Mouse (Mus musculus) cerebellum, postnatal 36 days (tissue): ENCODE measurements around the gene Cd83.

Experiments
- DNase-seq, 2 experiments: peaks; one replicate each; pipeline ENCODE4 v3.0.0; 2021 to 2022; ENCODE audit warnings: mixed read lengths in 2 of 2

The Cd83 gene

DNA sequence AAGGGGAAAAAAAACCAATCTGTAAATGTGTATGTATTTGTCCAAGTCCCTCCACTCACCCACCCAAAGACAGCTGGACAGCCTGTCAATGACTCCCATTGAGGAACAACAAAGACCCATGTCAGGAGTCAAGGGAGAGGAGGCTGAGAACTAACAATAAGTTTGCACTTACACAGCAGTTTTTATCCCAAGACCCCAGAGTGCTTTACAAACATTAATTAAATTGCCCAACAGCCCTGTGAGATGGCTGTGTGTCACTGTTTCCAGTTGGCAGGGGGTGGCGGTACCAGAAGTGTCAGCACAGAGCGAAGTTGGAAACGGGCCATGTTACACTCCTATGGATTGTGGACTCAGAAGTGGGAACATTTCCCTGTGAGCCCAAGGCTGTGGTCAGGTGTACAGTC is 22.7 kb downstream of the Cd83 start:
- no peak for DNase-seq

DNA sequence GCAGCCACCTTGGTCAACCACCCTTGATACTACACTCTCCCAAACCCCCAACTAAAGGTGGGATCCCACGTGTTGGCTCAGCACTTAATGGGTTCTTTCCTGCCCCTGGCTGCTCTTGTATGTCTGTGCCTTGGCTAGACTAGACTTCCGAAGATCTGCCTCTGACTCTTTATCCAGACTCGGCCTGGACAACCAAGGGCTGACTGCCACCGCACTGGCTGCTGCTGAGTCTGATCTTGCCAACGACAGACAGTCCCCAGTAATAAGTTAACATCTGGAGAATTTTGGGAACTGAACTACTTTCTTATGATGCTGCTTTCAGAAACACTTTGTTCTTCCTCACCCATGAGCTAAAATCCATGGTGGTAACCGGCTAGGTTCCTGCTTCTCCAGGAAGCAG is 26.0 kb downstream of the Cd83 start:
- no peak for DNase-seq

DNA sequence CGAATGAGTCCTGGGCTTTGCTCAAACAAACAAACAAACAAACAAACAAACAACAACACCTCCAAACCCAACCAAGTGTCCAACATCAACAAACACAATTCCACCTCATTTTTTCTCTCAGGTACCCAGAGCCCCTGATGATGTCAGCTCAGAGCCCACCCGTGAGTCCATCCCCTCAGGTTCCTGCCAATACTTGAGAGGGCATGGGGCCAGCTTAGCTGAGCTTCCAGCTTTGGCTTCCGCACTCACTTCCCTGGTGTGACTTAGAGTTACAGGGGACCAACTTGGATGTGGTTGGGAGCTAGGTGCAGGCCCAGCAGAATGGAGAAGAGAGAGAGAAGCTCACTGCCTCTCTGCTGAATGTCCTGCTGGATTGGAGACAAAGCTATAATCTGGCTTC is 27.3 kb downstream of the Cd83 start:
- DNase-seq, result no peak

DNA sequence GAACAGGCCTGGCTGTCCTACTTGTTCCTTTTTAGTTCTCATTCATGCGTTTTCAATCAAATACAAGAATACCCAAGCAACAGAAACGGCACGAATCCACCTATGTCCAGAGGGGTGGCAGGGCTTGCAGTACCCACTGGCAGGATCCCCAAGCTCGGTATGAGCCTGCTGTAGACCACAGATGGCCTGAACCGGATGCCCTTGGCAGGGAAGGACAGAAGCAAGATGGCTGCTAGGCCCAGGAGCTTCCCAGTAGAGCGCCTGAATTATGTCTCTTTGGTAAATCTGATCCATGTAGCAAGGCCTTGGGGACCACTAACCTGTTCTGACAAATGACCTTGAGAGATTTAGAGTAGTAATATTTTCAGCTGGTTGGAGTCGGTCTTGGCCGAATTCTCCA is 28.9 kb downstream of the Cd83 start:
- peak; percentile 54 to 62 for DNase-seq

DNA sequence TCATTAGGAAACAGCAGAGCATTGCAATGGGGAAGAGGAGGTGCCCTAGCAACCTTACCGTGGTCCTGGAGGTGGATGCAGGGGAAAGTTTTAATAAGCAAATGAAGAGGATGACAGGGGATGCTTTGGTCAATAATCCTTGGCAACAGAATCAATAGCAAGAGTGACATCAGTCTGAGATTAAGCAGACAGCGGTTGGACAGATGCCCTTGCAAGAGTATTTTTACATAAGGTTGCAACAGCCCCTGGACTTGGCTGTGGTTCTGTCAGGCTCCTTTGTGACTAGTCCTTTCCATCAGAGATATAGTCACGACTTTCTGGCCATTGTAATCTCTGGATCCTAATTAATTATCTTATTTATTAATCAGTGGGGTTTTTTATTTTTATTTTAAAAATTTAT is 32.9 kb downstream of the Cd83 start:
- no peak for DNase-seq

DNA sequence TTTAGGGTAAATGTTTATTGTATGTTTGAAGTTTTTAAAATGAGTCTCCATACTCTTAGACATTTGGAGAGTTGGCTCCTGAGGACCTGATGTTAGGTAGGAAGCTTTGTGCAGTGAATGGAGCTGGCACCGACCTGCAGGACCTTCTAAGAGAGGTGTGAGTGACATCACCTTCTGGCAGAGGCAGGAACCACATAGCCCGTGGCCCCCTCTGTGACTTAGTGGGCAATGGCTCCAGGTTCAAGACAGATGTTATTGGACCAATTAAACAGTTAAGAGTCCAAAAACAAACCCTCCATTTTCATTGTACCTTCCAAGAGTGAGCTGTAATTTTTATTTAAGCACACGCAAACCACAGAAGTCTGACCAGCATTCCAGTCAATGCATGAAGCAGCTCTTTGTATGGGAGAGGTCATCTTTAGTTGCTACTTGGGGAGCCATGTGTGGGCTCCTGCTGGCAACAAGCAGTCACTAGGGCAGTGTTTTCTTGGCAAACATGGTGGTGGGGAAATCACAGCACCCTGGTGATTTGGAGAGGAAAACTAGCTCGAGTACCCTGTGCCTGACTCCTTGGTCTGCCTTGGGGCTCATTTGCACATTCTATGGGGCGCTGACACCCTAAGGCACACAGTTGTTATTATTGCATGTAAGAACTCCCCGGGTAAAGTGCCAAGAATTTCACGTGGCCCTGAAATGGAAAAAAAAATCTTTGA is 33.9 kb downstream of the Cd83 start:
- DNase-seq, result no peak

DNA sequence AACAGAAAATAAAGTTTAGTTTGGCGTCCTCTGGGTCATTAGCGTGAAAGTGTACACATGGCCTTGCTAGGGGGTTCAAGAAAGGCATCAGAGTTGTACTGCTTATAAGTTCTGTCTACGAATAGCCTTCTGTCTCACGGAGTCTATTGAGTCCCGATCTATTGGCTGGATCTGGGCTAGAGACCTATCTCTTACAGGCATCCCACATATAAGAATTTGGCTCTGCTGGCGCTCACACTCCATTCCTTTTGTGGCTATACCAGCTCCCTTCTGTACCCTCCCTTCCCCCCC is 34.4 kb downstream of the Cd83 start:
- DNase-seq, result no peak

DNA sequence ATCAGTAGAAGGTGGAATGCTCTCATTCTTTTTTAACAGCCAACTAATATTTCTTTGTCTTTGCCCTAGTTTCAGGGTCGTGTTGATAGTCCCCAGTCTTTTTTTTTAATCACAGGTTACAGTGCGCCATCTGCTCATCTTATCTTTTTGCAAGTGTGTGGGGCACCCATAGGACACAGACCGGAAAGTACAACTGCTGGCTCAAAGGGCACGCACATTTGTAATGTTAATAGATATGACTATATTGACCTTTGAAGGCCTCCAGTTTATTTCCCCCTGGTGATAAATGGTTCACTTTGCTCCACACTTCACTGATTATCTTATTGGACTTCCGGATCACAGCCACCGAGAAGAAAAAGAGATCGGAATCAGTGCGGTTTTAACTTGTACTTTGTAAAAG is 35.5 kb downstream of the Cd83 start:
- DNase-seq, result no peak

- DNase-seq, result no peak
Measured at GRCm38 (mm10) chr13:43822306-43822705, 37.7 kb downstream of the Cd83 start.

DNA sequence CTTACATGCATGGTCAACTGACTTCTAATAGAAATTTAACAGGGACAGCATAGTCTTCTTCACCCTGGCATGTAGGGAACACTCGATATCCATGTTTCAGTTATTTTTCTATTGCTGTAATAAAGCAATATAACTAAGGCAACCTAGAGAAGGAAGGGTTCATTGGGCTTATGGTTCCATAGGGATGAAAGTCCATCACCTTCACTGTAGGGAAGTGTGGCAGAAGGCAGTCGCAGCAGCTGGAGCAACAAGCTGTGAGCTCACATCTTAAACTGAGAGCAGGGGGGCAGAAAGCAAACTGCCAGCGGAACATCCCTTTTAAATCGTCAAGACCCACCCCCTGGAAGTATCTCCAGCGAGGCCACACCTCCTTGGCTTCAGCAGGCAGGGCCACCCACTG is 44.1 kb downstream of the Cd83 start:
- DNase-seq, result no peak

- no peak for DNase-seq
Measured at GRCm38 (mm10) chr13:43830892-43831673, 46.5 kb downstream of the Cd83 start.

DNA sequence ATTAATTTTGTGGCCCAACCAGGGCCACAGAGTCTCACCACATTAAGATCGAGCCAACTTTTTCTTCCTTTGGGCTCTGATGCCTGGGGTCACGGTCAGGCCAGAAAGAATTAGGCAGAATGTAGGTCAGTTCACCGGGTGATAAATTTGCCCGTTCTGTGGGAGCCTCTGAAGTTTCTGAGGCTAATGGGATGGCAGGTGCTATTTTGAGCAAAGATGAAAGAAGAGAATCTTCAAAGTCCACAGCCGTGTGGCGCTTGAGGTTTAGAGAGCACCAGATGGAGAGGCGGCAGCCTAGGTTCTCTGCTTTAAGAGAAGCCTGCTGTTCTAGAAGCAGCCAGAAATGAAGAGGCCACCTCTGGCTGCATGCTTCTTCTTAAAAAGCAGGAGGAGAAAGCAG is 48.2 kb downstream of the Cd83 start:
- DNase-seq, result no peak

DNA sequence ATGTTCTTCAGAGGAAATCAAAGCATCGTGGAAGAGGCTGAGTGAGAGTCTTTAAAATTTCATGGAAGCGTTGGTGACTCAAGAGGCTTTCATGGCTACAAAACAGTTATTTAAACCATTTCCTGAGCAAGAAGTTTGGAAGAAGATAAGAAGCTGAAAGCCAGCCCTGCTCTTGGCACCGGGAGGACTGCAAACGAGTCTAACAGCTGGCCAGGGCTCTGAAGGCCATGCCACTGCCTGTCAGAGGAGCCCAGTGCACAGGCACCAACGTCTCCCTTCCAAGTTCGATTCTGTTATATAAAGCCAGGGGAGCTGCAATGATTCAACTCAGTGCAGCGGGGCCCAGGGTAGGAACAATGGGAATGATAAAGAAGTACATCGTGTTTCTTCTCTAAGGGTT is 51.8 kb downstream of the Cd83 start:
- no peak for DNase-seq

- no peak for DNase-seq
Measured at GRCm38 (mm10) chr13:43837812-43838211, 53.2 kb downstream of the Cd83 start.

GRCm38 (mm10) chr13:43845151-43845550 is 60.6 kb downstream of the Cd83 start:
- DNase-seq, result no peak

DNA sequence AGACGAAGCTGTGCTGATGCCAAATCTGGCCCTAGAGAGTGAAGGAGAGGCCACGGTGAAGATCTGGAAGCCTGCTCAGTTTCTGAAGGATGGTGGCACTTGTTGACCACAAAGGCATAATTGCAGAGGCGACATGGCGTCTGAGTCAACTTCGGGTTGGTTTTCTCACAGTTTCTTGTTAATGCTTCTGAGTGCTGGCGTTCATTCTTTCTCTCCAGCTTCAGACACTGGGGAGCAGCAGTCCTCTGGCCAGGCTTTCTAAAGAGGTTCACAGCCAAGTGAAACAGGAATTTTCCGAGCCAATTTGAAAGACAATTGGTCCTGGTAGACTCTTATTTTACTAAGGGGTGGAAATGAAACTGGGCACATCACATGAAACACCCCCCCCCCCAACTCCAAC is 62.6 kb downstream of the Cd83 start:
- DNase-seq, result no peak

DNA sequence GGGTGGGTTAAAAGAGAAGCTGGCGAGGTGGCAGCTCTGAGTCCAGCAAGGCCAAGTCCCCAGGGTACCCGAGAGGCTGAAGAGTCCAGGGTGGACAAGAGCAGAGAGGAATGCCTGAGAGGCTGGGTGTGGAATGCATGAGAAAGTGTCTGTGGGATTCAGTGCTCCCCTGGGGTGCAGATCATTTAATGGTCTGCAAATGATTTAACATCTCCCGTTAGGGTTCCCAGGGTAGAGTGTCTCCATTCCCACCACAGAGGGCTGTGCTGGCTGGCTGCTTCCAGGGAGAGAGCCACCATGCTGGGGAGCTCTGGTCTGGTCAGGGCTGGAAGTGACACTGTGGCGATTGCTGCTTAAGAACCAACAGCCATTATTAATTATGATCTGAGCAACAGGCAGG is 65.2 kb downstream of the Cd83 start:
- no peak for DNase-seq

- no peak for DNase-seq
Measured at GRCm38 (mm10) chr13:43851108-43851507, 66.5 kb downstream of the Cd83 start.
